Mouse (Mus musculus): Measurements from ENCODE around the gene Upk3bl.
A peak's percentile ranks its signal among the peaks of the same experiment; 100 is the strongest.

Upk3bl gene

GRCm38 (mm10) chr5:136054301-136055077, at the start of gene Upk3bl:
Gene Upk3bl (plus strand): TSS chr5:136054492.
- DNase-seq: no peak

- no peak for DNase-seq
Measured at GRCm38 (mm10) chr5:136004537-136004936, 49.8 kb upstream of the Upk3bl start.

- DNase-seq: no peak
Measured at GRCm38 (mm10) chr5:136007745-136008144, 46.5 kb upstream of the Upk3bl start.

GRCm38 (mm10) chr5:136014877-136015276, 39.4 kb upstream of the Upk3bl start:
- DNase-seq: no peak

- no peak for DNase-seq
Measured at GRCm38 (mm10) chr5:136015586-136015985, 38.7 kb upstream of the Upk3bl start.

- no peak for DNase-seq
Measured at GRCm38 (mm10) chr5:136016014-136016876, 38.0 kb upstream of the Upk3bl start.

GRCm38 (mm10) chr5:136017262-136017661, 37.0 kb upstream of the Upk3bl start:
- DNase-seq: no peak

- DNase-seq: no peak
Measured at GRCm38 (mm10) chr5:136018726-136019125, 35.6 kb upstream of the Upk3bl start.

GRCm38 (mm10) chr5:136019907-136020306, 34.4 kb upstream of the Upk3bl start:
- DNase-seq: no peak

GRCm38 (mm10) chr5:136025712-136026111, 28.6 kb upstream of the Upk3bl start:
- no peak for DNase-seq

GRCm38 (mm10) chr5:136026859-136027258, 27.4 kb upstream of the Upk3bl start:
- DNase-seq: no peak

- peak; percentile 30 for DNase-seq
Measured at GRCm38 (mm10) chr5:136027612-136028311, 26.5 kb upstream of the Upk3bl start.

- no peak for DNase-seq
Measured at GRCm38 (mm10) chr5:136034868-136035267, 19.4 kb upstream of the Upk3bl start.

- DNase-seq: no peak
Measured at GRCm38 (mm10) chr5:136035285-136035684, 19.0 kb upstream of the Upk3bl start.

GRCm38 (mm10) chr5:136036667-136037066, 17.6 kb upstream of the Upk3bl start:
- DNase-seq: no peak

- no peak for DNase-seq
Measured at GRCm38 (mm10) chr5:136038258-136039214, 15.8 kb upstream of the Upk3bl start, which contains the start of gene Upk3b. Gene Upk3b (plus strand): TSS chr5:136038496.

GRCm38 (mm10) chr5:136040210-136040609, 14.1 kb upstream of the Upk3bl start:
- no peak for DNase-seq

GRCm38 (mm10) chr5:136041260-136041659, 13.0 kb upstream of the Upk3bl start:
- no peak for DNase-seq

GRCm38 (mm10) chr5:136041666-136042065, 12.6 kb upstream of the Upk3bl start:
- DNase-seq: no peak

GRCm38 (mm10) chr5:136044865-136045264, 9.4 kb upstream of the Upk3bl start:
- DNase-seq: peak; percentile 34

- peak; percentile 43 for DNase-seq
Measured at GRCm38 (mm10) chr5:136045408-136045807, 8.9 kb upstream of the Upk3bl start.

GRCm38 (mm10) chr5:136045987-136046386, 8.3 kb upstream of the Upk3bl start:
- peak; percentile 84 for DNase-seq
